Mouse (Mus musculus) limb, embryonic 14.5 days (tissue): ENCODE data around the gene Thbd. TPM values are rescaled to one million over a fixed set of nuclear protein-coding genes. Genes with fewer than 3 reads are reported as not detected.

Experiments used
- ATAC-seq: fragments of 200-750 bp; cut with Nextera tagmentation; 2 replicates; pipeline ENCODE4 v1.8.0; 2017; ENCODE audit warnings: low read depth, moderate number of reproducible peaks, moderate TSS enrichment; ENCODE audit not compliant: low FRiP score
- DNase-seq: peaks from one replicate; pipeline ENCODE4 v3.0.0-alpha.2; 2015; ENCODE audit warnings: low spot score
- H3K27ac ChIP-seq: fragments of 300-500 bp; sonication (generic); replicated peaks from 2 replicates; pipeline ENCODE4 v1.5.1; 2014; ENCODE audit warnings: low read depth, mild to moderate bottlenecking, low read length, moderate library complexity, mixed read lengths
- H3K27me3 ChIP-seq: fragments of 300-500 bp; sonication (generic); 2 replicates; pipeline ENCODE4 v1.6.1; 2014; ENCODE audit warnings: low read length, mixed read lengths; ENCODE audit not compliant: control insufficient read depth, insufficient read depth
- H3K36me3 ChIP-seq: fragments of 300-500 bp; sonication (generic); 2 replicates; pipeline ENCODE4 v1.6.1; 2014; ENCODE audit warnings: mild to moderate bottlenecking, low read length, moderate library complexity, mixed read lengths; ENCODE audit not compliant: control insufficient read depth, insufficient read depth
- H3K4me1 ChIP-seq: fragments of 300-500 bp; sonication (generic); 2 replicates; pipeline ENCODE4 v1.6.1; 2014; ENCODE audit warnings: antibody characterized with exemption, low read length, mixed read lengths; ENCODE audit not compliant: control insufficient read depth, insufficient read depth
- H3K4me2 ChIP-seq: fragments of 300-500 bp; sonication (generic); replicated peaks from 2 replicates; pipeline ENCODE4 v1.6.1; 2014; ENCODE audit warnings: low read depth, mild to moderate bottlenecking, low read length, moderate library complexity; ENCODE audit not compliant: severe bottlenecking
- H3K4me3 ChIP-seq: fragments of 300-500 bp; sonication (generic); replicated peaks from 2 replicates; pipeline ENCODE4 v1.5.1; 2014; ENCODE audit warnings: low read length
- H3K9ac ChIP-seq: fragments of 300-500 bp; sonication (generic); 2 replicates; pipeline ENCODE4 v1.6.1; 2014; ENCODE audit warnings: mild to moderate bottlenecking, low read depth, low read length, moderate library complexity; ENCODE audit not compliant: severe bottlenecking
- H3K9me3 ChIP-seq: fragments of 300-500 bp; sonication (generic); 2 replicates; pipeline ENCODE4 v1.6.1; 2016; ENCODE audit warnings: low read length; ENCODE audit not compliant: control insufficient read depth
- POLR2A ChIP-seq: fragments of 200-500 bp; IDR thresholded peaks from 2 replicates; pipeline ENCODE4 v1.8.0; 2012; ENCODE audit warnings: inconsistent platforms, mild to moderate bottlenecking, moderate library complexity, borderline replicate concordance; ENCODE audit not compliant: insufficient read depth, insufficient read length; ENCODE audit errors: extremely low read depth
- WGBS: fragments of 180-500 bp; shearing (Covaris S2); extraction: QIAGEN DNeasy Blood & Tissue Kit; methylation state at CpG from one replicate; pipeline ENCODE4 v1.1.7; 2014; 5-methylcytosine and 5-hydroxymethylcytosine counted together
- polyA plus RNA-seq, 2 experiments: library from polyadenylated mRNA; depleted of rRNA in 1 of 2; stranded (reverse) in 1 of 2; unstranded in 1 of 2; fragments of >200 nt; fragmentation: Nextera tagmentation in 1 of 2; extraction: Ambion mirVana in 1 of 2; gene quantifications; 2 replicates each; pipeline versions ENCODE4 v1.2.1 to v1.2.3; 2012 to 2014

Gene Thbd
- polyA plus RNA-seq, 2 experiments: 15.1 to 20.2 TPM

- no peaks in the 10 kb centered on the region for H3K36me3 ChIP-seq
- H3K4me3 ChIP-seq: no peak overlapping the region
- H3K27me3 ChIP-seq: no peaks in the 10 kb centered on the region
- no peaks in the 10 kb centered on the region for H3K9me3 ChIP-seq
- ATAC-seq (no peak), DNase-seq (no peak)
- no peak overlapping the region for H3K27ac ChIP-seq
- H3K9ac ChIP-seq: no peak overlapping the region
- no peak for TF ChIP-seq POLR2A
- 79% methylated on average over 5 of the region's 5 CpGs for WGBS
- H3K4me1 ChIP-seq: no peaks in the 10 kb centered on the region
- H3K4me2 ChIP-seq: no peak overlapping the region
Measured at GRCm38 (mm10) chr2:148450616-148451015, 42.6 kb upstream of the Thbd start.

GRCm38 (mm10) chr2:148449659-148450058 lies 41.7 kb upstream of the Thbd start:
- Histone ChIP-seq H3K27me3 (no peaks in the 10 kb centered on the region), H3K9ac (no peak overlapping the region), H3K27ac (no peak overlapping the region), H3K9me3 (no peaks in the 10 kb centered on the region), H3K36me3 (no peaks in the 10 kb centered on the region), H3K4me3 (no peak overlapping the region), H3K4me1 (no peaks in the 10 kb centered on the region), H3K4me2 (no peak overlapping the region)
- ATAC-seq (no peak), DNase-seq (no peak)
- no peak for TF ChIP-seq POLR2A
- WGBS: 89% methylated on average over 1 of the region's 1 CpGs

- Histone ChIP-seq H3K9me3 (no peaks in the 10 kb centered on the region), H3K4me1 (no peaks in the 10 kb centered on the region), H3K27me3 (no peaks in the 10 kb centered on the region), H3K36me3 (no peaks in the 10 kb centered on the region), H3K27ac (no peak overlapping the region), H3K4me2 (no peak overlapping the region), H3K9ac (no peak overlapping the region), H3K4me3 (no peak overlapping the region)
- DNase-seq: no peak
- no peak for TF ChIP-seq POLR2A
- 82% methylated on average over 3 of the region's 3 CpGs for WGBS
- ATAC-seq: no peak
Measured at GRCm38 (mm10) chr2:148446446-148446845, 38.5 kb upstream of the Thbd start.

GRCm38 (mm10) chr2:148445616-148446015 lies 37.6 kb upstream of the Thbd start:
- Histone ChIP-seq H3K4me2 (no peak overlapping the region), H3K4me3 (no peak overlapping the region), H3K27ac (no peak overlapping the region), H3K27me3 (no peaks in the 10 kb centered on the region), H3K9me3 (no peaks in the 10 kb centered on the region), H3K4me1 (no peaks in the 10 kb centered on the region), H3K36me3 (no peaks in the 10 kb centered on the region), H3K9ac (no peak overlapping the region)
- TF ChIP-seq POLR2A: no peak
- ATAC-seq (no peak), DNase-seq (no peak)
- 84% methylated on average over 1 of the region's 1 CpGs for WGBS

- no peaks in the 10 kb centered on the region for H3K4me1 ChIP-seq
- no peaks in the 10 kb centered on the region for H3K36me3 ChIP-seq
- H3K9ac ChIP-seq: no peak overlapping the region
- no peak overlapping the region for H3K4me2 ChIP-seq
- DNase-seq (no peak), ATAC-seq (no peak)
- H3K4me3 ChIP-seq: no peak overlapping the region
- no peaks in the 10 kb centered on the region for H3K27me3 ChIP-seq
- no peak for TF ChIP-seq POLR2A
- H3K27ac ChIP-seq: no peak overlapping the region
- WGBS: 54% methylated on average over 1 of the region's 1 CpGs
- no peaks in the 10 kb centered on the region for H3K9me3 ChIP-seq
Measured at GRCm38 (mm10) chr2:148444472-148444871, 36.5 kb upstream of the Thbd start.
